Mouse (Mus musculus) neural tube, embryonic 11.5 days (tissue): ENCODE measurements around the gene Gm15097. TPM values are rescaled to one million over a fixed set of nuclear protein-coding genes. Genes with fewer than 3 reads are reported as not detected.
"Not testable (repeated sequence)": the region's sequence is repeated elsewhere in the genome, so short reads cannot be mapped to it uniquely, and the experiment has no call there.

ENCODE experiments used
- ATAC-seq: fragments of 200-750 bp; cut with Nextera tagmentation; 2 replicates; pipeline ENCODE4 v1.8.0; 2017; ENCODE audit warnings: moderate number of reproducible peaks, mild to moderate bottlenecking, moderate TSS enrichment, moderate library complexity; ENCODE audit not compliant: insufficient read depth, low FRiP score, low TSS enrichment
- DNase-seq: peaks from one replicate; pipeline ENCODE4 v3.0.0-alpha.2; 2015; ENCODE audit warnings: low spot score
- H3K27ac ChIP-seq: fragments of 300-500 bp; sonication (generic); 2 replicates; pipeline ENCODE4 v1.5.1; 2014; ENCODE audit warnings: low read depth, mild to moderate bottlenecking, low read length
- H3K27me3 ChIP-seq: fragments of 300-500 bp; sonication (generic); 2 replicates; pipeline ENCODE4 v1.6.1; 2014; ENCODE audit warnings: mild to moderate bottlenecking, low read length, mixed read lengths; ENCODE audit not compliant: control insufficient read depth, insufficient read depth
- H3K36me3 ChIP-seq: fragments of 300-500 bp; sonication (generic); 2 replicates; pipeline ENCODE4 v1.6.1; 2014; ENCODE audit warnings: mild to moderate bottlenecking, low read length, moderate library complexity, mixed read lengths; ENCODE audit not compliant: control insufficient read depth, insufficient read depth
- H3K4me1 ChIP-seq: fragments of 300-500 bp; sonication (generic); 2 replicates; pipeline ENCODE4 v1.6.1; 2014; ENCODE audit warnings: low read length, mixed read lengths; ENCODE audit not compliant: control insufficient read depth, insufficient read depth
- H3K4me2 ChIP-seq: fragments of 300-500 bp; sonication (generic); 2 replicates; pipeline ENCODE4 v1.6.1; 2014; ENCODE audit warnings: low read depth, mild to moderate bottlenecking, moderate library complexity
- H3K4me3 ChIP-seq: fragments of 300-500 bp; sonication (generic); 2 replicates; pipeline ENCODE4 v1.5.1; 2014; ENCODE audit warnings: low read depth, low read length
- H3K9ac ChIP-seq: fragments of 300-500 bp; sonication (generic); 2 replicates; pipeline ENCODE4 v1.6.1; 2014; ENCODE audit warnings: mild to moderate bottlenecking, low read length
- H3K9me3 ChIP-seq: fragments of 300-500 bp; sonication (generic); 2 replicates; pipeline ENCODE4 v1.6.1; 2016; ENCODE audit warnings: low read length; ENCODE audit not compliant: control insufficient read depth
- WGBS: fragments of 180-500 bp; shearing (Covaris S2); extraction: QIAGEN DNeasy Blood & Tissue Kit; methylation state at CpG from one replicate; pipeline ENCODE4 v1.1.7; 2014; 5-methylcytosine and 5-hydroxymethylcytosine counted together
- polyA plus RNA-seq: library from polyadenylated mRNA; unstranded; fragments of >200 nt; fragmentation: Nextera tagmentation; extraction: Ambion mirVana; gene quantifications from 2 replicates; pipeline ENCODE4 v1.2.1, GENCODE M21; 2014

The Gm15097 gene
- polyA plus RNA-seq: not detected in 2 replicates

- not testable (repeated sequence) for H3K9ac ChIP-seq, H3K27ac ChIP-seq, DNase-seq, H3K4me2 ChIP-seq, ATAC-seq, H3K4me3 ChIP-seq, H3K27me3 ChIP-seq, H3K36me3 ChIP-seq, H3K4me1 ChIP-seq, H3K9me3 ChIP-seq
- no CpG with 5 or more reads among the region's 6 CpGs for WGBS
Measured at GRCm38 (mm10) chrX:149784173-149784572, at the start of gene Gm15097. TSS of gene Gm15097 (plus strand) at chrX:149784473.

DNA sequence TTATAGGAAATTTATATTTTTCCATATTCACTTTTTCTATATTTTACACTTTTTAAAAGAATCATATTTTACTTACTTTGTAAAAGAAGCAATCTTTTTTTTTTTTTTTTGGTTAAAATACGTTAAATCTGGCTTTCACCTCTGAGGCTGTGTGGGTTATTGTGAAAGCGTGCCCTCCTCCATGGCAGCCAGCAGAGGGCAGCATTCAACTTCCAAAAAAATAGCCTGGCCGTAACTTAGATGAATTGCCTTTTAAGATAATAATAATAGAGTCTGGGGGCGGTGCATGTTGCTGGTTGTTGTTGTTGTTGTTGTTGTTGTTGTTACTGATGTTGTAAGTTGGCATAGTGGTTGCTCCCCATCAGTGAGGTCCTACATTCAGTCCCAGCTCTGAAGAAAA, 21.4 kb upstream of the Gm15097 start:
- not testable (repeated sequence) for H3K4me2 ChIP-seq, H3K4me3 ChIP-seq, H3K27ac ChIP-seq, H3K9me3 ChIP-seq, H3K36me3 ChIP-seq, DNase-seq, H3K9ac ChIP-seq, ATAC-seq, H3K4me1 ChIP-seq, H3K27me3 ChIP-seq
- 50% methylated on average over 4 of the region's 4 CpGs for WGBS

- not testable (repeated sequence) for ATAC-seq, H3K27me3 ChIP-seq, H3K4me1 ChIP-seq, H3K36me3 ChIP-seq, H3K4me2 ChIP-seq, H3K4me3 ChIP-seq, H3K9ac ChIP-seq, H3K9me3 ChIP-seq, DNase-seq, H3K27ac ChIP-seq
- WGBS: 92% methylated on average over 6 of the region's 6 CpGs
Measured at GRCm38 (mm10) chrX:149811178-149811577, 26.9 kb downstream of the Gm15097 start.

Other genes with a start within 250 kb of the Gm15097 start
- gene Gm10439, start 189.9 kb upstream of the Gm15097 start, polyA plus RNA-seq: not detected in 2 replicates
- gene Gm15091, start 157.2 kb downstream of the Gm15097 start, polyA plus RNA-seq: not detected in 2 replicates